Mouse (Mus musculus) hindbrain, embryonic 11.5 days (tissue): ENCODE results near the gene Ralgps1. TPM values are rescaled to one million over a fixed set of nuclear protein-coding genes. Genes with fewer than 3 reads are reported as not detected.
A peak's percentile ranks its signal among the peaks of the same experiment; 100 is the strongest.
"Not testable (repeated sequence)": the region's sequence is repeated elsewhere in the genome, so short reads cannot be mapped to it uniquely, and the experiment has no call there.

Experiments
- ATAC-seq: fragments of 200-750 bp; cut with Nextera tagmentation; 2 replicates; pipeline ENCODE4 v1.8.0; 2017; ENCODE audit warnings: mild to moderate bottlenecking, moderate TSS enrichment, moderate library complexity; ENCODE audit not compliant: low FRiP score
- DNase-seq: peaks from one replicate; pipeline ENCODE4 v3.0.0-alpha.2; 2015; ENCODE audit warnings: low spot score
- H3K27ac ChIP-seq: fragments of 300-500 bp; sonication (generic); 2 replicates; pipeline ENCODE4 v1.5.1; 2014; ENCODE audit warnings: mild to moderate bottlenecking, low read depth, low read length
- H3K27me3 ChIP-seq: fragments of 300-500 bp; sonication (generic); 2 replicates; pipeline ENCODE4 v1.6.1; 2014; ENCODE audit warnings: mild to moderate bottlenecking, low read length, moderate library complexity, mixed read lengths; ENCODE audit not compliant: control insufficient read depth, insufficient read depth
- H3K36me3 ChIP-seq: fragments of 300-500 bp; sonication (generic); 2 replicates; pipeline ENCODE4 v1.6.1; 2014; ENCODE audit warnings: mild to moderate bottlenecking, low read length, moderate library complexity, mixed read lengths; ENCODE audit not compliant: control insufficient read depth, insufficient read depth
- H3K4me1 ChIP-seq: fragments of 300-500 bp; sonication (generic); replicated peaks from 2 replicates; pipeline ENCODE4 v1.6.1; 2014; ENCODE audit warnings: low read length, mixed read lengths; ENCODE audit not compliant: control insufficient read depth, insufficient read depth
- H3K4me2 ChIP-seq: fragments of 300-500 bp; sonication (generic); replicated peaks from 2 replicates; pipeline ENCODE4 v1.6.1; 2014; ENCODE audit warnings: mild to moderate bottlenecking, low read depth, low read length
- H3K4me3 ChIP-seq: fragments of 300-500 bp; sonication (generic); 2 replicates; pipeline ENCODE4 v1.5.1; 2014; ENCODE audit warnings: low read depth, low read length
- H3K9ac ChIP-seq: fragments of 300-500 bp; sonication (generic); 2 replicates; pipeline ENCODE4 v1.6.1; 2014; ENCODE audit warnings: low read depth, low read length
- H3K9me3 ChIP-seq: fragments of 300-500 bp; sonication (generic); 2 replicates; pipeline ENCODE4 v1.6.1; 2016; ENCODE audit warnings: low read length; ENCODE audit not compliant: control insufficient read depth
- WGBS: fragments of 180-500 bp; shearing (Covaris S2); extraction: QIAGEN DNeasy Blood & Tissue Kit; methylation state at CpG from one replicate; pipeline ENCODE4 v1.1.7; 2014; 5-methylcytosine and 5-hydroxymethylcytosine counted together
- polyA plus RNA-seq: library from polyadenylated mRNA; unstranded; fragments of >200 nt; fragmentation: Nextera tagmentation; extraction: Ambion mirVana; gene quantifications from 2 replicates; pipeline ENCODE4 v1.2.1, GENCODE M21; 2014

Gene Ralgps1
- polyA plus RNA-seq, 1 experiment from 2014 or later = 20.6 TPM

DNA sequence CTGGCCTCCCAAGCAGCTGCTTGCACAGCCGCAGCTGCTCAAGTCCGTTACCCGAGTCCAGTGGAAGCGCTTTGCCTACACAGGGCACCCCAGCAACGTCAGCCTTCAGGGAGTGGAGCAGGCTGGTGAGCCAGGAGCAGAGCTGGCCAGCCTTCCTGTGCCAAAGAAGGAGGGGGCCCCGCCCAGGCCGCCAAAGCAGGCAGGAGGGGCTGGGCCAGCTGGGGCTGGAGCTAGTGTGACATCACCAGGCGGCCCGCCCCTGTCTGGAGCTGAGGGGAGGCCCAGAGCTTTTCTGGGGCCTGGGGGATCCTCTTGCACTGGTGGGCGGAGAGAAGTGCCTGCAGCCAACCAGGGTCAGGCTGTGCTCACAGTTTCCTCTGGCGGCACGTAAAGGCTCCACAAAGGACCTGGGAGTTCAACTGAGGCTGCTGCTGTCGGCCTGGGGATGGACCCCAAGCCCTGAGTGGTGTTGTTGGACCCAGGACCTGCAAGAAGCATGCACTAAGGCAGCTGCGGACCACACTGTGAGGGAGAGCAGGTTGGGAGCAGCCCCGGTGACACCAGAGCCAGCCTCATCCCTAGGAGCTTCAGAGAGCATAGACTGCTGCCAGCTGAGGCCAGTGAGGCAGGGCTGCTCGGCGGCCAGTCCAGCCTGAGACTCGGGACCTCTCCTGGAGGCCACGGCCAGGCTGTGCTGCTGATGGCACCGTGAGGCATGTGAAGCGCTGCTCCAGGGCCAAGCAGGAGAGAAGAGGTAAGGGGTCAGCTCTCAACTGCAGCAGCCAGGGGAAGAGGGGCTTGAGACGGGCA is 155.4 kb downstream of the Ralgps1 start, which contains the start of gene Angptl2:
Angptl2 (plus strand) TSS at position 370 of the 810 bp plus-strand sequence.
- H3K36me3 ChIP-seq = no peaks in the 10 kb centered on the region
- H3K27me3 ChIP-seq = no peaks in the 10 kb centered on the region
- H3K4me3 ChIP-seq = peak within 1 kb of the TSS; percentile 56
- 2% methylated on average over 22 of the region's 22 CpGs for WGBS
- H3K9me3 ChIP-seq = no peaks in the 10 kb centered on the region
- peak; percentile 97 for ATAC-seq
- peak; percentile 92 for DNase-seq
- H3K4me1 ChIP-seq = peaks cover 6% of the 10 kb centered on the region
- peak within 1 kb of the TSS; percentile 71 for H3K9ac ChIP-seq
- peak within 1 kb of the TSS; percentile 85 for H3K4me2 ChIP-seq
- peak within 1 kb of the TSS; percentile 90 for H3K27ac ChIP-seq

DNA sequence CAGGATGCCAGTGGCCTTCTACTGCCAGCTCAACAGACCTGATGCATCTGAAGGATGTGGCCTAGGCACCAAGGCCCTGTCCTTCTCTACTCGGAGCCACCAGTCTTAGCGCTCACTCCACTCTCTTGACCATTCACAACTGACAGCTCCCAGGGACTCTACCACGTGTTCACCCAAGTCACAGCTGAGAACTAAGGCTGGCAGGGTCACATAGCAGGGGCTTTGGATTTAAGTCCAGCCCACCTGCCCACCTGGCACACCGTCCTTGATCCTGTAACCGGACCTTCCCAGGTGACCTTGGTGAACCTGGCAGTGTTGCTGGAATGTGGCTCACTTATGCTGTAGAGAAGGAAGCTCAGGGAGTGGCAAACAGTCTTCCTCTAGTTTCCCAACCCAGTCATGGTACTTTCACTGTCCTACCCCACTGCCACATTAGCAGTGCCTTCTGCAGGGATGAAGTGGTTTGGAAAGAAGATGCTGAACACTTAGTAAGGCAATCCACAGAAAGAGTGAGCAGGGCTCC is 156.0 kb downstream of the Ralgps1 start:
- Histone ChIP-seq H3K4me2 (peak overlapping the region; percentile 85), H3K9ac (0 out of 2 replicates have a peak overlapping the region, but pooled peaks have one; percentile 28), H3K27me3 (no peaks in the 10 kb centered on the region), H3K4me1 (peaks cover 6% of the 10 kb centered on the region), H3K9me3 (no peaks in the 10 kb centered on the region), H3K27ac (peak overlapping the region; percentile 90), H3K36me3 (no peaks in the 10 kb centered on the region), H3K4me3 (no peak overlapping the region; the same call in 1 of the 2 replicates)
- 74% methylated on average over 5 of the region's 5 CpGs for WGBS
- ATAC-seq (peak; percentile 13; the same call in 1 of the 2 replicates), DNase-seq (no peak)

GRCm38 (mm10) chr2:33211263-33211662 is 160.0 kb downstream of the Ralgps1 start:
- WGBS = 81% methylated on average over 11 of the region's 11 CpGs
- not testable (repeated sequence) for H3K9ac ChIP-seq

DNA sequence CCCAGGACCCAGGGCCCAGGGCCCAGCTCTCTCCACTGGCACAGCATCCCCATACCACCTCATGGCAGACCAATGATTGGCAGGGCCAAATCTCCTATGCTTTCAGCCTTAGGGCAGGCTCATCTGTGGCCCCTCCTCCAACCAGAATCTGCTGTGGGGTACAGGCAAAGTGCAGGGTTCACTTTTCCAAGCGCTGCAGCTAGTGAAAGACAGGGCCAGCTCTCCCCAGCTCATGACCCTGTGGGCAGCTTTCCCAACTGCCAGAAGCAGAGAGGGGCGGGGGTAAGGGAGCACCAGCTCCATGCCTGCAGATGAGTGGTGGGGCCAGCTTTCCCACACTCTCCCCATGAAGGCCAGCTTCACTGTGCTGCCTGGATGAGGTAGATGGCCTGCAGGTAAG is 160.4 kb downstream of the Ralgps1 start:
- peaks cover 8% of the 10 kb centered on the region for H3K4me1 ChIP-seq
- no peaks in the 10 kb centered on the region for H3K36me3 ChIP-seq
- no peak overlapping the region for H3K27ac ChIP-seq
- 94% methylated on average over 2 of the region's 2 CpGs for WGBS
- no peak overlapping the region for H3K4me2 ChIP-seq
- no peaks in the 10 kb centered on the region for H3K27me3 ChIP-seq
- H3K9ac ChIP-seq = no peak overlapping the region
- no peaks in the 10 kb centered on the region for H3K9me3 ChIP-seq
- no peak; the same call in 1 of the 2 replicates for ATAC-seq
- no peak for DNase-seq
- no peak overlapping the region for H3K4me3 ChIP-seq

More at GRCm38 (mm10) chr2:33211263-33211662, 160.0 kb downstream of the Ralgps1 start:
- H3K9me3 ChIP-seq, H3K4me2 ChIP-seq, H3K27ac ChIP-seq, H3K4me3 ChIP-seq, H3K4me1 ChIP-seq, DNase-seq, H3K27me3 ChIP-seq, H3K36me3 ChIP-seq, ATAC-seq: not testable (repeated sequence)

- H3K4me1 ChIP-seq = peaks cover 2% of the 10 kb centered on the region
- no peak overlapping the region for H3K9ac ChIP-seq
- H3K36me3 ChIP-seq = no peaks in the 10 kb centered on the region
- no peaks in the 10 kb centered on the region for H3K27me3 ChIP-seq
- no peak for DNase-seq
- H3K4me2 ChIP-seq = no peak overlapping the region
- no peak for ATAC-seq
- WGBS = 87% methylated on average over 5 of the region's 5 CpGs
- H3K9me3 ChIP-seq = no peaks in the 10 kb centered on the region
- H3K4me3 ChIP-seq = no peak overlapping the region
- no peak overlapping the region for H3K27ac ChIP-seq
Observed at GRCm38 (mm10) chr2:33208134-33208533, 163.2 kb downstream of the Ralgps1 start.

DNA sequence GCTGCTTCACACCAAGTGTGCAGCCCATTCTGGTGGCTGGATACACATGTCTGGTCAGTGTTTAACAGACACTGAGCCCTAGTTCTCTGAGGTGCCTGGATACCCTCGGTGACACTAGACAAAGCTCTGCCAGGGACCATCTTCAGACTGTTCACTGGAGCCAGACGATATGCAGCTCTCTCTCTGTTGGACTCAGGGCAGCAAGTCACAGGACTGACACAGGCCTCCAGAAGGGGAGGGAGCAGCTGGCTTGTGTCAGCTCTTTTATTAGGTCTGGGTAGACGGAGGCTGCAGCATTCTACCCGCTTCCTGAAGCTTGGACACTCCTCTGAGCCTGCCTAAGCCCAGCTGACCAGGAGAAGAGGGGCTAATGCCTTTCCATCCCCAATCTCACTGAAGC is 164.2 kb downstream of the Ralgps1 start:
- no peak overlapping the region for H3K4me2 ChIP-seq
- no peaks in the 10 kb centered on the region for H3K36me3 ChIP-seq
- no peak overlapping the region for H3K9ac ChIP-seq
- H3K4me3 ChIP-seq = no peak overlapping the region
- H3K27me3 ChIP-seq = no peaks in the 10 kb centered on the region
- H3K4me1 ChIP-seq = peaks cover 2% of the 10 kb centered on the region
- 27% methylated on average over 4 of the region's 4 CpGs for WGBS
- H3K27ac ChIP-seq = no peak overlapping the region
- no peaks in the 10 kb centered on the region for H3K9me3 ChIP-seq
- no peak for ATAC-seq
- DNase-seq = no peak

GRCm38 (mm10) chr2:33205939-33206525 is 165.3 kb downstream of the Ralgps1 start:
- ATAC-seq = no peak
- no peaks in the 10 kb centered on the region for H3K36me3 ChIP-seq
- no peak overlapping the region for H3K9ac ChIP-seq
- no peaks in the 10 kb centered on the region for H3K27me3 ChIP-seq
- no peaks in the 10 kb centered on the region for H3K9me3 ChIP-seq
- H3K4me2 ChIP-seq = no peak overlapping the region
- WGBS = 62% methylated on average over 14 of the region's 14 CpGs
- H3K27ac ChIP-seq = no peak overlapping the region
- peaks cover 2% of the 10 kb centered on the region for H3K4me1 ChIP-seq
- DNase-seq = no peak
- no peak overlapping the region for H3K4me3 ChIP-seq

DNA sequence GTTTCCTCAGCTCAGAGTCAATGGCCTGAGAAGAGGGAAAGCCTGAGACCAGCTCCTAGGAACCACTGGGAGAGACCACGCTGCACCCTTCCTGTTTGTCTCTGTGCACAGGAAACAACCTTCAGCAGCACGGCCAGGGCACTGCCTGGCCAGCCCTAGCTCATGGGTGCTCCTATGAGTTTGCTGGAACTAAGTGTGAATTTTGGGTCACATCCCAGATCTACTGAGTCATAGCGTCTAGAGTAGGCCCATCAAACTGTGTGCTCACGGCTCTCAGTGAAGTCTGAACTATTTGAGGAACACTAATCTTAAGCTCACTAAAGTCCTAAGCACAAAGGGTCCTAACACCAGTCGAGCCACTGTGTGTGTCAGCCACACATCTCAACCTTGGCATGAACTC is 166.3 kb downstream of the Ralgps1 start:
- no peak overlapping the region for H3K4me3 ChIP-seq
- no peak overlapping the region for H3K27ac ChIP-seq
- peaks cover 2% of the 10 kb centered on the region for H3K4me1 ChIP-seq
- DNase-seq (no peak), ATAC-seq (no peak)
- no peak overlapping the region for H3K4me2 ChIP-seq
- no peaks in the 10 kb centered on the region for H3K27me3 ChIP-seq
- no peaks in the 10 kb centered on the region for H3K9me3 ChIP-seq
- H3K9ac ChIP-seq = no peak overlapping the region
- WGBS = 81% methylated on average over 5 of the region's 5 CpGs
- no peaks in the 10 kb centered on the region for H3K36me3 ChIP-seq
